ENCODE assay signal across 8 mouse cellular contexts in genomic region chr2:57238614-57239165, GRCm38 (mm10). TPM values are rescaled to one million over a fixed set of nuclear protein-coding genes. Genes with fewer than 3 reads are reported as not detected.
DNase-seq lines count a peak whose midpoint lies in the region; ATAC-seq lines count a peak whose summit lies in the region.

No protein-coding gene starts in this region.

- H3K9ac ChIP-seq in hindbrain, embryonic 13.5 days, result peak overlapping the region; percentile 80

- no peak overlapping the region for H3K27ac ChIP-seq in hindbrain, embryonic 13.5 days

- H3K9me3 ChIP-seq in hindbrain, embryonic 13.5 days, result no peaks in the 10 kb centered on the region

- peak overlapping the region; percentile 80 for H3K4me3 ChIP-seq in hindbrain, embryonic 13.5 days

- peak; percentile 37 for ATAC-seq in common myeloid progenitor, adult 5-6 weeks (replicated peaks; ENCODE audit: low read depth, poor library complexity, severe bottlenecking)
- ATAC-seq in hindbrain, embryonic 13.5 days (ENCODE audit: low FRiP score), result no peak

- 3% methylated on average over 17 of the region's 17 CpGs for WGBS in hindbrain, embryonic 13.5 days

- DNase-seq in embryo, embryonic 10.5 days (ENCODE audit: low spot score), result peak; percentile 50
- no peak for DNase-seq in embryo, embryonic 9.5 days (ENCODE audit: extremely low spot score)
- DNase-seq in A20 (ENCODE audit: low read depth, low spot score), result peak; percentile 94
- peak; percentile 61 for DNase-seq in lung, postnatal 25 days (ENCODE audit: low spot score)
- peak; percentile 92 for DNase-seq in splenic B cell, adult 2 months (ENCODE audit: low read depth, low spot score)
- no peak for DNase-seq in layer of hippocampus, postnatal 36 days

- no peaks in the 10 kb centered on the region for H3K36me3 ChIP-seq in hindbrain, embryonic 13.5 days
- peaks cover 2% of the 10 kb centered on the region; the same call in 1 of the 2 replicates for H3K36me3 ChIP-seq in splenic B cell, adult 2 months (ENCODE audit: control insufficient read depth, insufficient read depth, low read length, poor library complexity, severe bottlenecking)

- H3K27me3 ChIP-seq in hindbrain, embryonic 13.5 days, result peaks cover 25% of the 10 kb centered on the region
- H3K27me3 ChIP-seq in splenic B cell, adult 2 months (ENCODE audit: control insufficient read depth, insufficient read depth, low read length, poor library complexity, severe bottlenecking), result no peaks in the 10 kb centered on the region

- H3K4me1 ChIP-seq in hindbrain, embryonic 13.5 days (replicated peaks), result peaks cover 13% of the 10 kb centered on the region

- peak overlapping the region; percentile 97 for H3K4me2 ChIP-seq in hindbrain, embryonic 13.5 days

RNA-seq across cellular contexts. Expression of gene Gpd2, which starts 1.3 kb away (rescaled TPM):
- total RNA-seq in common myeloid progenitor, adult 5-6 weeks (2017), result 24.2 and 29.2 TPM in 2 replicates
- polyA plus RNA-seq in hindbrain, embryonic 13.5 days (2015; fragmentation: Nextera tagmentation; extraction: Ambion mirVana), result 15.3 and 16.5 TPM in 2 replicates
- total RNA-seq in layer of hippocampus, postnatal 36 days (2021), result 100 to 1,000 TPM; 129 to 140 TPM

Comparison
In these comparisons a context has a peak if more than half of its experiments do, and no peak if none do; other contexts are left out.
1. DNase-seq: peak in embryo, embryonic 10.5 days (single experiment), A20 (single experiment), lung, postnatal 25 days (single experiment) and splenic B cell, adult 2 months (single experiment); none in embryo, embryonic 9.5 days (single experiment) and layer of hippocampus, postnatal 36 days (0 of 2).